Mouse (Mus musculus) CH12.LX (cell line): ENCODE data around the gene Tgfbr3. TPM values are rescaled to one million over a fixed set of nuclear protein-coding genes. Genes with fewer than 3 reads are reported as not detected.

Experiments
- DNase-seq: peaks from one replicate; pipeline ENCODE4 v3.0.0-alpha.2; 2013; ENCODE audit errors: extremely low read depth
- H3K27ac ChIP-seq: 2 replicates; pipeline ENCODE4 v1.5.1; 2012; ENCODE audit warnings: low read depth, mild to moderate bottlenecking, control low read depth, moderate library complexity; ENCODE audit not compliant: insufficient read depth
- H3K27me3 ChIP-seq: replicated peaks from 2 replicates; pipeline ENCODE3; 2012; ENCODE audit warnings: inconsistent platforms
- H3K36me3 ChIP-seq, 2 experiments: replicated peaks in 1 of 2; 2 replicates each; pipeline versions ENCODE3 to v1.6.1; 2012; ENCODE audit warnings: inconsistent platforms in 1 of 2, low read length in 1 of 2, mild to moderate bottlenecking in 1 of 2, mixed read lengths in 1 of 2, moderate library complexity in 1 of 2; ENCODE audit not compliant: control insufficient read depth in 1 of 2, insufficient read depth in 1 of 2
- H3K4me1 ChIP-seq, 2 experiments: 2 replicates each; pipeline ENCODE4 v1.6.1; 2012; ENCODE audit warnings: inconsistent platforms in 1 of 2, moderate library complexity in 1 of 2; ENCODE audit not compliant: insufficient read depth in 2 of 2, control insufficient read depth in 1 of 2
- H3K4me2 ChIP-seq: 2 replicates; pipeline ENCODE4 v1.6.1; 2012; ENCODE audit warnings: low read depth, mild to moderate bottlenecking, control low read depth; ENCODE audit not compliant: poor library complexity, insufficient read depth, severe bottlenecking
- H3K4me3 ChIP-seq, 3 experiments: fragments of 150-350 bp in 1 of 3; sonication (generic) in 1 of 3; replicated peaks in 1 of 3; 2 replicates each; pipeline versions ENCODE3 to v1.5.1; 2011 to 2012; ENCODE audit warnings: low read depth in 2 of 3, low read length in 2 of 3, mild to moderate bottlenecking in 2 of 3, moderate library complexity in 2 of 3, control low read depth in 1 of 3, improper control_type of control experiment in 1 of 3, inconsistent platforms in 1 of 3, mixed read lengths in 1 of 3; ENCODE audit not compliant: poor library complexity in 1 of 3
- H3K79me2 ChIP-seq: replicated peaks from 2 replicates; pipeline ENCODE4 v1.6.1; 2012; ENCODE audit warnings: mild to moderate bottlenecking, moderate library complexity; ENCODE audit not compliant: control insufficient read depth, poor library complexity, insufficient read depth, severe bottlenecking; ENCODE audit errors: extremely low read depth
- H3K9ac ChIP-seq: 2 replicates; pipeline ENCODE4 v1.6.1; 2012; ENCODE audit warnings: low read depth, mild to moderate bottlenecking, control low read depth, moderate library complexity; ENCODE audit not compliant: insufficient read depth
- H3K9me3 ChIP-seq: replicated peaks from 2 replicates; pipeline ENCODE3; 2012; ENCODE audit warnings: low read length, inconsistent platforms, mixed read lengths
- BHLHE40 ChIP-seq: IDR thresholded peaks from 2 replicates; pipeline ENCODE4 v1.6.1; 2011; ENCODE audit warnings: mild to moderate bottlenecking, low read depth, low read length, improper control_type of control experiment
- CHD2 ChIP-seq: IDR thresholded peaks from 2 replicates; pipeline ENCODE4 v1.6.1; 2011; ENCODE audit warnings: low read length, improper control_type of control experiment
- CTCF ChIP-seq, 2 experiments: IDR thresholded peaks in 1 of 2; conservative IDR thresholded peaks in 1 of 2; 2 replicates each; pipeline ENCODE4 v1.5.1; 2011 to 2012; ENCODE audit warnings: low read depth in 2 of 2, low read length in 2 of 2, improper control_type of control experiment in 1 of 2, inconsistent platforms in 1 of 2, mild to moderate bottlenecking in 1 of 2, moderate library complexity in 1 of 2
- ELF1 ChIP-seq: IDR thresholded peaks from 2 replicates; pipeline ENCODE4 v1.6.1; 2014; ENCODE audit warnings: low read depth, mild to moderate bottlenecking, inconsistent platforms, low read length, improper control_type of control experiment
- ETS1 ChIP-seq: conservative IDR thresholded peaks from 2 replicates; pipeline ENCODE4 v1.6.1; 2012; ENCODE audit warnings: low read depth, mild to moderate bottlenecking, inconsistent platforms, low read length, improper control_type of control experiment, moderate library complexity
- HCFC1 ChIP-seq: IDR thresholded peaks from 2 replicates; pipeline ENCODE4 v1.6.1; 2012; ENCODE audit warnings: low read depth, mild to moderate bottlenecking, inconsistent platforms, low read length, improper control_type of control experiment
- JUN ChIP-seq: IDR thresholded peaks from 2 replicates; pipeline ENCODE4 v1.6.1; 2011; ENCODE audit warnings: low read depth, mild to moderate bottlenecking, low read length, improper control_type of control experiment, moderate library complexity; ENCODE audit not compliant: insufficient read depth
- JUND ChIP-seq: conservative IDR thresholded peaks from 2 replicates; pipeline ENCODE4 v1.6.1; 2011; ENCODE audit warnings: low read depth, low read length, improper control_type of control experiment
- MAZ ChIP-seq: IDR thresholded peaks from 2 replicates; pipeline ENCODE4 v1.6.1; 2012; ENCODE audit warnings: low read depth, mild to moderate bottlenecking, inconsistent platforms, low read length, improper control_type of control experiment, moderate library complexity
- MXI1 ChIP-seq: IDR thresholded peaks from 2 replicates; pipeline ENCODE4 v1.6.1; 2011; ENCODE audit warnings: mild to moderate bottlenecking, low read depth, low read length, improper control_type of control experiment
- NELFE ChIP-seq: IDR thresholded peaks from 2 replicates; pipeline ENCODE4 v1.6.1; 2011; ENCODE audit warnings: low read depth, low read length, improper control_type of control experiment
- PAX5 ChIP-seq: IDR thresholded peaks from 2 replicates; pipeline ENCODE4 v1.6.1; 2012; ENCODE audit warnings: low read length, inconsistent platforms, mixed read lengths
- RCOR1 ChIP-seq: conservative IDR thresholded peaks from 2 replicates; pipeline ENCODE4 v1.6.1; 2012; ENCODE audit warnings: low read depth, mild to moderate bottlenecking, inconsistent platforms, low read length, improper control_type of control experiment
- SIN3A ChIP-seq: IDR thresholded peaks from 2 replicates; pipeline ENCODE4 v1.6.1; 2012; ENCODE audit warnings: low read length, improper control_type of control experiment, inconsistent platforms
- SMC3 ChIP-seq: IDR thresholded peaks from 2 replicates; pipeline ENCODE4 v1.6.1; 2011; ENCODE audit warnings: low read depth, low read length, improper control_type of control experiment
- TBP ChIP-seq: conservative IDR thresholded peaks from 2 replicates; pipeline ENCODE4 v1.6.1; 2011; ENCODE audit warnings: low read depth, low read length, improper control_type of control experiment
- TCF12 ChIP-seq: IDR thresholded peaks from 2 replicates; pipeline ENCODE4 v1.6.1; 2014; ENCODE audit warnings: low read depth, mild to moderate bottlenecking, inconsistent platforms, low read length, improper control_type of control experiment
- ZKSCAN1 ChIP-seq: IDR thresholded peaks from 2 replicates; pipeline ENCODE4 v1.6.1; 2012; ENCODE audit warnings: low read depth, inconsistent platforms, low read length, improper control_type of control experiment, borderline replicate concordance
- dilution Hi-C: fragments of 300-500 bp; cut with MboI; formaldehyde crosslinking; loops from 2 replicates; pipeline ENCODE4 v1.14.3; 2020; ENCODE audit warnings: low sequenced_read_pairs; ENCODE audit not compliant: extremely low pct_unique_long_range_greater_than_20kb, extremely low pct_ligation_motif_present
- in situ Hi-C: fragments of 300-500 bp; cut with MboI; formaldehyde crosslinking; loops from 3 replicates; pipeline ENCODE4 v1.14.3; 2019; ENCODE audit warnings: low sequenced_read_pairs, low pct_ligation_motif_present, low pct_unique_long_range_greater_than_20kb, mixed read lengths
- polyA plus RNA-seq: library from polyadenylated mRNA; unstranded; fragments of >175 nt; gene quantifications from 2 replicates; pipeline ENCODE4 v1.2.1, GENCODE M21; 2012; ENCODE audit warnings: low read depth; ENCODE audit not compliant: insufficient read length
- total RNA-seq, 2 experiments: library from RNA; depleted of rRNA; stranded (reverse); fragments of 300-350 nt in 1 of 2; fragments of >200 nt in 1 of 2; gene quantifications; 2 replicates each; pipeline ENCODE4 v1.2.3; 2012 to 2014

Tgfbr3 gene
- total and polyA plus RNA-seq, 3 experiments, result 0.13 to 0.46 (median 0.30) TPM

GRCm38 (mm10) chr5:107101135-107101534 is 188.3 kb downstream of the Tgfbr3 start:
- TF ChIP-seq MAZ, result no peak
- TF ChIP-seq ELF1, result no peak
- no peak for TF ChIP-seq SMC3
- TF ChIP-seq CHD2, result no peak
- no peak for TF ChIP-seq TBP
- TF ChIP-seq CTCF (conservative IDR thresholded peaks at IDR 0.05 in 1 of 2, IDR thresholded peaks at IDR 0.05 in 1 of 2; ENCODE audit: low read depth in 2 of 2, low read length in 2 of 2), result no peak
- TF ChIP-seq JUND, result no peak
- TF ChIP-seq MXI1, result no peak
- TF ChIP-seq TCF12, result no peak
- TF ChIP-seq NELFE, result no peak
- no peak for TF ChIP-seq ETS1
- TF ChIP-seq ZKSCAN1, result no peak
- no peak for TF ChIP-seq HCFC1
- dilution Hi-C loops, result no loop called here

GRCm38 (mm10) chr5:107099634-107100033 is 189.8 kb downstream of the Tgfbr3 start:
- in situ Hi-C loops (no loop called here), dilution Hi-C loops (no loop called here)
- Histone ChIP-seq H3K4me2 (no peak overlapping the region), H3K27ac (no peak overlapping the region), H3K9ac (no peak overlapping the region), H3K9me3 (no peaks in the 10 kb centered on the region), H3K4me3 (no peak overlapping the region), H3K4me1 (no peaks in the 10 kb centered on the region), H3K27me3 (no peaks in the 10 kb centered on the region), H3K79me2 (no peaks in the 10 kb centered on the region), H3K36me3 (no peaks in the 10 kb centered on the region)
- no peak for DNase-seq
- TF ChIP-seq TCF12, result no peak
- no peak for TF ChIP-seq TBP
- no peak for TF ChIP-seq JUN
- no peak for TF ChIP-seq BHLHE40
- no peak for TF ChIP-seq SIN3A
- TF ChIP-seq PAX5, result no peak
- TF ChIP-seq RCOR1, result no peak

More at GRCm38 (mm10) chr5:107101135-107101534, 188.3 kb downstream of the Tgfbr3 start:
- Histone ChIP-seq H3K27ac (no peak overlapping the region), H3K9ac (no peak overlapping the region), H3K4me2 (no peak overlapping the region), H3K36me3 (no peaks in the 10 kb centered on the region), H3K79me2 (no peaks in the 10 kb centered on the region), H3K9me3 (no peaks in the 10 kb centered on the region), H3K27me3 (no peaks in the 10 kb centered on the region), H3K4me1 (no peaks in the 10 kb centered on the region), H3K4me3 (no peak overlapping the region)
- in situ Hi-C loops, result no loop called here
- no peak for DNase-seq
